Mouse (Mus musculus): ENCODE results near the gene Arsg.
"Not testable (repeated sequence)": the region's sequence is repeated elsewhere in the genome, so short reads cannot be mapped to it uniquely, and the experiment has no call there.

Gene Arsg

GRCm38 (mm10) chr11:109470170-109470569 lies 3.0 kb upstream of the Arsg start:
- no peak for DNase-seq (ENCODE audit: low spot score)

DNA sequence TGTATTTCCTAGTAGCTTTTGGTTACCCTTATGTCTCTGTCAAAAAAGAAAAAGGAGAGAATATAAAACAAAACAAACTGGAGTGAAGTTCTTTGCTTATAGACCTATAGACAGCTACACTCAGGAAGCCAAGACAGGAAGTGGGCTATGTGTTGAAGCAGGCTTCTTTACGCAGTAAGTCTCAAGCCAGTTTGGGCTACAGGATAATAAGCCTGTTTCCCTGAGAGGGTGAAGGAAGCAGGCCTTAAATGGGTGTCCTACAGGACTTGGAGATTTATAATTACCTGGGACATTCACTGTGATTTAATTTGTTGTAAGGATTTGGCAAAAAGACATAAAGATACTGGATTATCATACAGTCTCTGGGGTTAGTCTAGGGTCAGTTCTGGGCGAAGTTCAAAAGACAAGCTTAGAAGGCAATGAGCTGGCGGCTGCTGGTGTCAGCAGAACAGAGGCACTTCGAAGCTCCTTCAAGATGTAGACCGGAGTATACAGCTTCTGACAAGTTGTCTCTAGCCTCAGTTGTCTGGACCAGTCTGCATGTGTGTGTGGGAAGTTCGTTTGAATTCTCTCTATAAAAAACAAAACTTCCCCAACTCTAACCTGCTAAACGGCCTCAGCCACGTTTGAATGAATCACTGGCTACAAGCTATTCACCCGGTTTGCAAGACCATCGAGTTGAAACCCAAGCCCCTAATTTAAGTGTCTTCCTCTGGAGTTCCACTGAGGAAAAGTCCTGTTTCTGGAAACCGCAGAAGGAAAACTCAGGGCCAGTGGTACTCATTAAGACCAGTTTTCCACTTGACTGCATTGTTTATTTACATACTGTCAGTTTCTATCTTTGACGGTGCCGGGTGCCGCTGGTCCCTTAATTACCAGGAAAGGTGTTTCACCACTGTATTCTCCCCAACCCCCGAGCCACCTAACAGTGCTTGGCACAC lies 2.0 kb upstream of the Arsg start:
- no peak for DNase-seq (ENCODE audit: low spot score)

- peak; percentile 13 for DNase-seq (ENCODE audit: low spot score)
These were observed 943 bp upstream of the Arsg start for GRCm38 (mm10) chr11:109472171-109472691.

- no peak for DNase-seq (ENCODE audit: low spot score)
These were observed 378 bp upstream of the Arsg start for GRCm38 (mm10) chr11:109472821-109473170.

DNA sequence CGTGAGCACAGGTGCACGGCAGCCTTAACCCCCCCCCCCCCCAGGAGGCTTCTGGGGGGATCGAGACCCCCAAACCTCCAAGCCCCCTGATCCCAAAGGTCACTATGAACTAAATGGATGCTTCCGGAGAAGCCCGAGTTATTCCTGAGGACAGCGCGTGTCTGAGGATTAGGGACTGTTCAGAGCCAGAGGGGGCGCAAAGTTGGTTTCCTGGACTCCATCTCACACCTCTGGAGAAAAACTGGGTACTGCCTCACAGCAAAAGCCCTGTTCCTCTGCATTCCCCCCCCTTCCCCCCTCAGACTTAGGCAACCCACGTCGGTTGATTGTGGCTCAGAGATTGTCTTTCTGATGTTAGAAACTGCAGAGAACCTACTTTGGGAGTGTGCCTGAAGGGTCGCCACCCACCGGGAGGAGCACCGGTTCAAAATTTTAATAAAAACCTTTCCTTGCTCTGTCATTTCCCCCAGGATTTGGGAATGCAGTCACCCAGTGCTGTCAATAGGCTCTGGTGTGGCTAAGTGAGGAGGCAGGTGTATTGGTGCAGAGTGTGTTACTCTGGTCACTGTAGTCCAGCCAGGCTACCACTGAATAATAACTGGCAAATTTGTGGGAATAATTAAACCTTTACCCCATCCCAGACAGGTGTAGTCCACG lies 1.0 kb downstream of the Arsg start:
- DNase-seq (ENCODE audit: low spot score), result no peak

- no peak for DNase-seq (ENCODE audit: low spot score)
These were observed 1.7 kb downstream of the Arsg start for GRCm38 (mm10) chr11:109474836-109475235.

- DNase-seq (ENCODE audit: low spot score), result no peak
These were observed 2.5 kb downstream of the Arsg start for GRCm38 (mm10) chr11:109475717-109476116.

- DNase-seq (ENCODE audit: low spot score), result no peak
These were observed 3.1 kb downstream of the Arsg start for GRCm38 (mm10) chr11:109476241-109476640.

DNA sequence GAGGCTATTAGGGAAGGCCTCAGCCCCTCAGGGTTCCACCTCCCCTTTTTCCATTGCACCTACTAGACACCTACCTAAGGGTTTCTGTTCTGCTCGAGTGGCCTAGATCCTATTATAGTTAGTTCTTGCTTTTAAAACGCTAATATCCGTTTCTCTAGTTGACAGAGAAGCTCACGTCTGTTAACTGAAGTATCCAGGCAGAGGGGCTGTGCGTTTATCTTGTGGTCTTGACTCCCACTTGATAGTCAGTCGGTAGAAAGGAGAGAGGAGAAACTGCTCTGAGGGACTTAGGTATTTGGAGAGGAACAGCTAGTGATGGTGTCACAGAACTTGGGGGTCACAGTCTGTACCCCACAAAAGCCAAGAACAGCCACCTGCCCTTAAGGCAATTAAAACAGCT lies 3.5 kb downstream of the Arsg start:
- no peak for DNase-seq (ENCODE audit: low spot score)

DNA sequence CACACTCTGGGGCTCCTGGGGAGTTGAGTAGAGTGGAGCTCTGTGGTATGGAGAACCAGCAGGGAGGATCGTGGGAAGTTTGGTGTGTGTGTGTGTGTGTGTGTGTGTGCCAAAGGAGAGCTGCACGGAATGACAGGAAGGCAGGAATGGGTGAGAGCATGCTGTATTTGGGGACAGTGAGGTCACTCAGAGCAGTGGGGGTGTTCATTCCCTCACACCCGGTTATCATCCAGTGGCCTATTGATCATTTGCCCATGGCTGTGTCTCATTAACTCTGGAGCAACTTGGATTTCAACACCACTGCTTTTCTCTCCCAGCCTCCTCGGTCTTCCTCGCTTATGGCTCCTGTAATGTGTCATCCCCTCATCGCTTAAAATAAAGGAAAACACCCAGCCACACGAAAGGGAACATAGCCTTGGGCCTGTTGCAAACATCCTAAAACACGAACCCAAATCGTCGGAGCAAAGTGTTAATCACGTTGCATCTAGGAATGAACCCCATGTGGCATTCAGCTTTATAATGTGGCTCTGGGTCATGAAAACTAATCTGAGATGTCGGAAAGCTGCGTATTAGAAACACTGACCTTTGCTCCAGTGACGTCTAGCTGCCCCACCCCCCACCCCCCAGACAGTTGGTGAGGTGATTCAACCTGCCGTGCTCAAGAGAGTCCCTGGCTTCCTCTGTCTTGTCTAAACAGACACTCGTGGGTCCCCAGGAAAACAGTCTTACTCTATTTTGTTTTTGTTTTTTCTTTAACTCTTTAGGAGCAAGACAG lies 4.6 kb downstream of the Arsg start:
- no peak for DNase-seq (ENCODE audit: low spot score)

GRCm38 (mm10) chr11:109479575-109480285 lies 6.6 kb downstream of the Arsg start:
- DNase-seq (ENCODE audit: low spot score), result no peak

DNA sequence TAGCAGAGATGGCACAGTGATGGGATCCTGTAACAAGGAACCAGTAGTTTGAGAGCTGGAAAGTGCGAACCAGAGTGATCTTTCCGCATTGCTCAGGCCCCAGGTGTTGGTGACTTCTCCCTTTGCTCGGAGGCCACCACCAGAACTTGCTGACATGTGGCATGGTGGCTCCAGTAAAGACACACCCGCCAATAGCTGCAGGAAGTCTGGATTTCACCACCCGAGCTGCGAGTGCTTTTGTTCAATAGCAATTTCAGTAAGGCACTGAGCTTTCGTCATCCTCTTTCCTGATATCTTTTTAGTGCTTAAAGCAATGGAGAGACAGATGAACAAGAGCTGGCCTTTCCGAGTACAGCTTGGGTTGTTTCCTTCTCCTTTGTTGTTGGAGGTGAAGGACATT lies 7.3 kb downstream of the Arsg start:
- DNase-seq (ENCODE audit: low spot score), result no peak

- no peak for DNase-seq (ENCODE audit: low spot score)
These were observed 12.3 kb downstream of the Arsg start for GRCm38 (mm10) chr11:109485398-109486045.

- no peak for DNase-seq (ENCODE audit: low spot score)
These were observed 13.9 kb downstream of the Arsg start for GRCm38 (mm10) chr11:109487111-109487510.

- no peak for DNase-seq (ENCODE audit: low spot score)
These were observed 15.0 kb downstream of the Arsg start for GRCm38 (mm10) chr11:109487991-109488684.

DNA sequence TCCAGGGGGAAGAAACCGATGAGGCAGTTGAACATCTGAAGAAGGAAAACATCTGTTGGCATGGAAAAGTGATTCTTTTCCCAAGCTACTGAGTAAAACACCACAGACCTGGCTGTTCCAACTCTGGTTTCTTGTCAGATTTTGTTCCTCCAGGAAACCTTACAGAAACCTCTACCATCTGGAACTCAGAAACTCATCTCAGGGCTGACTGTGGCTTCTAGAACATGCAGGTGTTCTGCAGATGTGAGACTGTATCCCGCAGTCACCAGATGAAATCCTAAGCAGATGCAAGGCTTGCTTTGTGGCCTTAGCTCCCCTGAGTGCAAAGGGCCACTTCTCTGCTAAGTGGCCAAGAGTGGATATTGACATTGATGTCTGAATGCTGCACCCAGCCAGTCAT lies 16.6 kb downstream of the Arsg start:
- no peak for DNase-seq (ENCODE audit: low spot score)

DNA sequence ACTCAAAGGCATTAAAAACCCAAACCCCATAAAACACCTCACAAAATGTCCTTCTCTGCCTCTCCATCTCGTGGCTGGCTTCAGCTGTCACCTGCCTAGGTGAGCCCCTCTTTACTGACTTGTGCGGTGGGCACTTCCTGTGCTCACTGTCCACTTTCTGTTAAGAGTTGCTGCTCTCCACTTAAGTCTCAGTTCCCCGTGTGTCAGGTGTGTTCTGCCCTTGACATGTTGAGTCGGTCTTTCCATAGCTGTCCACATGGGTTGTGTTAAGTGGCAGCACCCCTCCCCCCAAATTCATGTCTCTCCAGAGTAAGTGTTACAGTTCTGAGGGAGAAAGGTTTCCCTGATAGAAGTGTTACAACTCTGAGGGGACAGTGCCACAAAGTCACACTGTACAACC lies 18.7 kb downstream of the Arsg start:
- no peak for DNase-seq (ENCODE audit: low spot score)

DNA sequence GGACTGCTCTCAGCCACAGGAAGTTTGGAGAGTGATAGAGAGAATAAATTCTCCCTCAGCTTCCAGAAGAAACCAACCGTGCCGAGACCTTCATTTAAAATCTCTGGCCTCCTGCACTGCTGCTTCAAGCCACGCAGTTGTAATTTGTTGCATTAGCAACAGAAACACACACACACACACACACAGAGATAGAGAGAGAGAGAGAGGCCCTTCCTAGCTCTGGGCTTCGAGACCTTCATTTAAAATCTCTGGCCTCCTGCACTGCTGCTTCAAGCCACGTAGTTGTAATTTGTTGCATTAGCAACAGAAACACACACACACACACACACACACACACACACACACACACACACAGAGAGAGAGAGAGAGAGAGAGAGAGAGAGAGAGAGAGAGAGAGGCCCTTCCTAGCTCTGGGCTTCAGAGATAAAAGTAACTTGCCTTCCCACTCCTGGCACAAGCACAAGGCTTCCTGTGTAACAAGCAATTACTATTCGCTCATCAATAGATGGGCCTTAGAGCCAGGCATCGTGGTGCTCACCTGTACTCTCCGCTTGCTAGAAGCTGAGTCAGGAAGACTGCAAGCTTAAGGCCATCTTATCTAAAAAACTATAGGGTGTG lies 19.8 kb downstream of the Arsg start:
- not testable (repeated sequence) for DNase-seq (ENCODE audit: low spot score)

DNA sequence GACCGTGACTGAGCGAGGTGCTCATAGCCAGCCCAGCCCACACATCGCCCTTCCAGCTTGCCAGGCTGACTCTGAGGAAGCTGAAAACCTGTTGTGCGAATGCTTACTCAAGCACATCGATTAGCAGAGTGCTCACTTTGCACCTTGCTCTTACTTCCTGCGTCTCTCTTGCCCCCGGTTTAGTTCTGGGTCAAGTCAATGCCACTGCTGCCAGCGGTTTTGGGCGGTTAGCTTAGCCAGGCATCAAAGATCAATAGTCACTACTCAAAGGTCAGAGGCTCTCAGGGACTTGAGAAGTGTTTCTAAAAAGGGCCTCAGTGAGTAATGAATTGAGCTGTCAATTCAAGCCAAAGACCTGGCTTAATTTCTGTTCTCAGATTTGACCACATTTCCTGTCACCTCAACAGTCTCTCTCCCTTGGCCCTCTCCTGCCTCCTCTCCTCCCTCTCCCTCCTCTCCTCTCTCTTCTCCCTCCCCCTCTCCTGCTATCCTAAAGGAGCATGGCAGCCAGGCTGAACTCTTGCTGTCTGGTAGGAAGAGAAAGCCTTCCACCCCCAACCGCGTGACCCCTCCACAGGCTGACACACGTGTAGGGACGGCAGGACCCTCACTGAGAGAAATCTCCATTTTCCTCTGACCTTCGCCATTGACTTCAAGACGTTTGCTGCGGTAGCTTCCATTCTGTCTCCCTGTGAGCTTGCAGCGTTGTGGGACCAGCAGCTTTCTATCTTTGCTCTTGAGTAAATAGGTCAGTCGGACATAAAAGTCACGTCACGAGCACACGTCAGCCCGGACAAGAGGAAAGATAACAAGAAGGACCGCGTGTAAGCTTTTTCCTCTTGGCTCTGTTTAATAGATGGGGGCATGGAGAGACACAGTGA lies 22.0 kb downstream of the Arsg start:
- no peak for DNase-seq (ENCODE audit: low spot score)
